Mouse (Mus musculus) midbrain, postnatal 0 days (tissue): ENCODE results near the gene Sept4. TPM values are rescaled to one million over a fixed set of nuclear protein-coding genes. Genes with fewer than 3 reads are reported as not detected.
A peak's percentile ranks its signal among the peaks of the same experiment; 100 is the strongest.

ENCODE experiments used
- ATAC-seq: fragments of 200-750 bp; cut with Nextera tagmentation; 2 replicates; pipeline ENCODE4 v1.8.0; 2017; ENCODE audit warnings: moderate number of reproducible peaks, mild to moderate bottlenecking, moderate TSS enrichment, moderate library complexity; ENCODE audit not compliant: low FRiP score
- DNase-seq: peaks from one replicate; pipeline ENCODE4 v3.0.0-alpha.2; 2015; ENCODE audit warnings: low spot score
- H3K27ac ChIP-seq: fragments of 300-500 bp; sonication (generic); 2 replicates; pipeline ENCODE4 v1.5.1; 2014; ENCODE audit warnings: low read depth, mild to moderate bottlenecking, low read length, mixed read lengths
- H3K27me3 ChIP-seq: fragments of 300-500 bp; sonication (generic); 2 replicates; pipeline ENCODE4 v1.6.1; 2014; ENCODE audit warnings: low read length, control low read depth, mixed read lengths; ENCODE audit not compliant: insufficient read depth
- H3K36me3 ChIP-seq: fragments of 300-500 bp; sonication (generic); 2 replicates; pipeline ENCODE4 v1.6.1; 2014; ENCODE audit warnings: low read length, control low read depth, mixed read lengths; ENCODE audit not compliant: insufficient read depth
- H3K4me1 ChIP-seq: fragments of 300-500 bp; sonication (generic); 2 replicates; pipeline ENCODE4 v1.6.1; 2014; ENCODE audit warnings: mild to moderate bottlenecking, control low read depth, antibody characterized with exemption, low read length, mixed read lengths; ENCODE audit not compliant: insufficient read depth
- H3K4me2 ChIP-seq: fragments of 300-500 bp; sonication (generic); 2 replicates; pipeline ENCODE4 v1.6.1; 2014; ENCODE audit warnings: low read depth, mild to moderate bottlenecking, low read length, mixed read lengths; ENCODE audit not compliant: poor library complexity, severe bottlenecking
- H3K4me3 ChIP-seq: fragments of 300-500 bp; sonication (generic); 2 replicates; pipeline ENCODE4 v1.5.1; 2014; ENCODE audit warnings: low read depth, mild to moderate bottlenecking, low read length, moderate library complexity
- H3K9ac ChIP-seq: fragments of 300-500 bp; sonication (generic); replicated peaks from 2 replicates; pipeline ENCODE4 v1.6.1; 2014; ENCODE audit warnings: mild to moderate bottlenecking, low read length, moderate library complexity, mixed read lengths; ENCODE audit not compliant: poor library complexity, severe bottlenecking
- H3K9me3 ChIP-seq: fragments of 300-500 bp; sonication (generic); 2 replicates; pipeline ENCODE4 v1.6.1; 2016; ENCODE audit warnings: low read length, control low read depth
- CTCF ChIP-seq: IDR thresholded peaks from 2 replicates; pipeline ENCODE4 v1.5.1; 2016; ENCODE audit warnings: antibody characterized with exemption, mild to moderate bottlenecking
- WGBS: fragments of 180-500 bp; shearing (Covaris S2); extraction: QIAGEN DNeasy Blood & Tissue Kit; methylation state at CpG from one replicate; pipeline ENCODE4 v1.1.7; 2014; 5-methylcytosine and 5-hydroxymethylcytosine counted together
- polyA plus RNA-seq: library from polyadenylated mRNA; unstranded; fragments of >200 nt; fragmentation: Nextera tagmentation; extraction: Ambion mirVana; gene quantifications from 2 replicates; pipeline ENCODE4 v1.2.1, GENCODE M21; 2015
- total RNA-seq: library from RNA; depleted of rRNA; stranded (reverse); fragments of >200 nt; gene quantifications from 2 replicates; pipeline ENCODE4 v1.2.3, GENCODE M21; 2014; rRNA removed

Sept4 gene
- total RNA-seq (19.4 and 26.6 TPM in 2 replicates), polyA plus RNA-seq (39.1 and 40.5 TPM in 2 replicates)

DNA sequence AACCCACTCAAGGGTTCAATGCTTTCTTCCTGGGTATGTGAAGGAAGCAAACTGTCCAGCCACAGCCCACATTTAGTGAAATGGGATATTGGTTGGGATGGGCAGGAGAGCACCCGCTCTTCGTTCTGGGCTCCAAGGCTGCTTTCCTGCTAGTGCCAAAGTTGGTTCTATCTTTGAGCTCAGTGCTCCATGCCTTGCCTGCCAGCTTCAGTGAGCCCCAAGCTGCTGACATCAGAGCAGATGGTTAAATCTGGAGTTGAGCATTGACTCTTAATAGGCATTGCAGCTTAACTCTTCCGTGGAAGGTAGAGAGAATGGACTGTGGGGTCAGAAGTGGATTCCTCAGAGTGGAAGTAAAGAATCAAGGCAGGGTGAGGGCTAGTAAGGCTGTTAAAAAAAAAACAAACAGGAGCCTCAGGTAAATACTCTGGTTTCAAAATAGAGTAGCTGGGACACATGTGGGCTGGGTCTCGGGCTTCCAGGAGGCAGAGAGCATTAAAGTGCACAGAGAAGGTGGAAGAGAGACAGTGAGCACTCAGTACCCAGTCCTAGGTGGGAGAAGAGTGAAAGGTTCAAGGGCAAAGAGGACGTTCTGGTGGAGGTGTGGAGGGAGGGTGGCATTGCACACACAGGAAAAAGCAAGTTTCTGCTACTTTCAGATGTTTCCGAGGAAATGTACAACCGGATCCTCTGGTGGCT lies at the start of gene Sept4:
Gene Sept4, plus strand, starts transcription at position 649 of the 699 bp plus-strand sequence.
- Histone ChIP-seq H3K4me3 (no peak within 1 kb of the TSS), H3K4me1 (no peaks in the 10 kb centered on the region), H3K9ac (no peak within 1 kb of the TSS), H3K36me3 (no peaks in the 10 kb centered on the region), H3K27ac (no peak within 1 kb of the TSS), H3K27me3 (no peaks in the 10 kb centered on the region), H3K9me3 (no peaks in the 10 kb centered on the region), H3K4me2 (no peak within 1 kb of the TSS)
- no peak for DNase-seq
- 77% methylated on average over 7 of the region's 7 CpGs for WGBS
- no peak for ATAC-seq
- no peak for TF ChIP-seq CTCF

- DNase-seq (peak; percentile 55), ATAC-seq (no peak)
- Histone ChIP-seq H3K36me3 (no peaks in the 10 kb centered on the region), H3K27me3 (no peaks in the 10 kb centered on the region), H3K4me1 (no peaks in the 10 kb centered on the region), H3K4me3 (no peak overlapping the region), H3K27ac (no peak overlapping the region), H3K9ac (no peak overlapping the region), H3K9me3 (no peaks in the 10 kb centered on the region), H3K4me2 (no peak overlapping the region)
- TF ChIP-seq CTCF = peak; percentile 74
- WGBS = 10% methylated on average over 2 of the region's 2 CpGs
These were observed 49.4 kb upstream of the Sept4 start for GRCm38 (mm10) chr11:87519260-87519659.

DNA sequence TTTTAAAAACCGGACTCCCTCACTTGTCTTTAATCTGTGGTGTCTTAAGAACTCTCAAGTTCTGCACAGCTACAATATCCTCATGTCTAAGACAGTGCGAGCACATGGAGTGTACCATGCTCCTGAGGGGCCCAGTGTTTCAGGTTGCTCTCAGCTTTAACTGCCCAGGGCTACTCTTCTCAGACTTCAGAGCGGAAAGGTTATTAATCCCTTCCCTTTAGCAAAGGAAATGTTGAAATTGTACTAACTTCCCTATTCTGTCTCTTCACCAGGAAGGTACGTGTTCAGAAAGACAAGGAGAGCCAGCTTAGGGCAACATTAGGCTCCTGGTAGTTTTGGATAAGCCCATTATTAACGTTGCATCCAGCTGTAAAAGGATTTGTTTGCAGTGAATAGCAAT lies 45.2 kb upstream of the Sept4 start:
- no peak overlapping the region for H3K27ac ChIP-seq
- TF ChIP-seq CTCF = no peak
- no peak for DNase-seq
- H3K27me3 ChIP-seq = no peaks in the 10 kb centered on the region
- H3K4me2 ChIP-seq = no peak overlapping the region
- H3K9me3 ChIP-seq = no peaks in the 10 kb centered on the region
- ATAC-seq = no peak
- H3K4me1 ChIP-seq = no peaks in the 10 kb centered on the region
- WGBS = 54% methylated on average over 5 of the region's 5 CpGs
- H3K36me3 ChIP-seq = no peaks in the 10 kb centered on the region
- H3K4me3 ChIP-seq = no peak overlapping the region
- H3K9ac ChIP-seq = no peak overlapping the region

DNA sequence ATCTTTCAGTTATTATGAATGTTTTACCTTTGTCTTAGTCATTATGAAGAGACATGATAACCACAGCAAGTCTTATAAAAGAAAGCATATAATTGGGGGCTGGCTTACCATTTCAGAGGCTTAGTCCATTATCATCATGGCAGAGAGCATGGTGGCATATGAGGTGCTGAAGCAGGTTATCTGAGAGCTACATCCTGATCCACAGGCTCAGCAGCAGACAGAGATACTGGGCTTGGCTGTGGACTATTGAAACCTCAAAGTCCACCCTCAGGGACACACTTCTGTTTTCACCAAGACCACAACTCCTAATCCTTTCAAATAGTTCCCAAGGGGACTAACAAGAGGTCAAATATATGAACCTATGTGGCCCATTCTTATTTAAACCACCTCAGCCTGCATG lies 44.7 kb upstream of the Sept4 start:
- Histone ChIP-seq H3K27me3 (no peaks in the 10 kb centered on the region), H3K4me2 (no peak overlapping the region), H3K4me1 (no peaks in the 10 kb centered on the region), H3K9ac (no peak overlapping the region), H3K27ac (no peak overlapping the region), H3K9me3 (no peaks in the 10 kb centered on the region), H3K36me3 (no peaks in the 10 kb centered on the region), H3K4me3 (no peak overlapping the region)
- ATAC-seq (no peak), DNase-seq (no peak)
- TF ChIP-seq CTCF = no peak

- no peak for TF ChIP-seq CTCF
- Histone ChIP-seq H3K9me3 (no peaks in the 10 kb centered on the region), H3K4me1 (no peaks in the 10 kb centered on the region), H3K27me3 (no peaks in the 10 kb centered on the region), H3K4me3 (no peak overlapping the region), H3K27ac (no peak overlapping the region), H3K36me3 (no peaks in the 10 kb centered on the region), H3K9ac (no peak overlapping the region), H3K4me2 (no peak overlapping the region)
- ATAC-seq (no peak), DNase-seq (peak; percentile 3)
These were observed 43.9 kb upstream of the Sept4 start for GRCm38 (mm10) chr11:87524780-87525179.

DNA sequence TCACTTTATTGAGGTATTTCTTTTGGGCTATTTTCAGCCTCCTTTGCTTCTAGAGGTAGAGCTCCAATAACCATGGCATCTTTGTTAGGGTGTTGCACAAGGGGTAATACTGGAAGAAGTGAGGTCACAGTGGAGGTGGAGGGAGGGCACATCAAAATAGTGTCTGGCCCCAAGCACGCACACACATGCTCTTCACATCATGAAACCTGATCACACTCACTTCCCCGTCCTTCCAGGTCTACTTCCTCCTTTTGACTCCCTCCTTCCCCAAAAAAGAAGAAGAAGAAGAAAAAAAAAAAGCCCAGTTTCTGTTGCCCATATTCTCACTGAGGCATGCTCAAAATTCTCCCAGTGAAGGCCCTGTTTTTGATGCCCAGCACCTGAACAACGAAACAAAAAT lies 41.3 kb upstream of the Sept4 start:
- no peak overlapping the region for H3K4me2 ChIP-seq
- WGBS = 77% methylated on average over 3 of the region's 3 CpGs
- no peaks in the 10 kb centered on the region for H3K4me1 ChIP-seq
- H3K9ac ChIP-seq = no peak overlapping the region
- no peaks in the 10 kb centered on the region for H3K36me3 ChIP-seq
- no peak overlapping the region for H3K27ac ChIP-seq
- no peak overlapping the region for H3K4me3 ChIP-seq
- no peaks in the 10 kb centered on the region for H3K9me3 ChIP-seq
- no peaks in the 10 kb centered on the region for H3K27me3 ChIP-seq
- DNase-seq = no peak
- no peak for ATAC-seq
- no peak for TF ChIP-seq CTCF
